Mouse (Mus musculus) right cerebral cortex, postnatal 10 days (tissue): ENCODE data around the gene Fam122a.

Experiments
- DNase-seq, 2 experiments: peaks; one replicate each; pipeline ENCODE4 v3.0.0; 2021; ENCODE audit warnings: low spot score in 2 of 2

Gene Fam122a

DNA sequence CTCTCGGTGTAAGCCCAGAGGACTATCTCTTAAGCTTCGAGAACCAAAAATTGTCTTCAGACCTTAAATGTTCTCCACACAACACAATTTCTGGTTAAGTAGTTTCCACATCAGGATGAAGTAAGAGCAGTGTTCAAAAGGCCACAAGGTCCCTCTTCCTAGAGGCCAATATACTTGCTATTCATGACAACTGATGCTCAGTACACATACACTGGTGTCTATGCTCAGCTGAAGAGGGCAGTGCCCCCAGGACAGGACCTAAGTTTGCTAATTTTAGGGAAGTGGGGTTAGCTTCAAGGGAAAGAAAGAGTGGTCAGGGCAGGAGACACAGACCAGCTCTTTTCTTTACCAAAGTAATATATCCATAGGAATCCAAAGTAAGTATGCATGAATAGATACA is 45.8 kb downstream of the Fam122a start:
- DNase-seq = no peak

DNA sequence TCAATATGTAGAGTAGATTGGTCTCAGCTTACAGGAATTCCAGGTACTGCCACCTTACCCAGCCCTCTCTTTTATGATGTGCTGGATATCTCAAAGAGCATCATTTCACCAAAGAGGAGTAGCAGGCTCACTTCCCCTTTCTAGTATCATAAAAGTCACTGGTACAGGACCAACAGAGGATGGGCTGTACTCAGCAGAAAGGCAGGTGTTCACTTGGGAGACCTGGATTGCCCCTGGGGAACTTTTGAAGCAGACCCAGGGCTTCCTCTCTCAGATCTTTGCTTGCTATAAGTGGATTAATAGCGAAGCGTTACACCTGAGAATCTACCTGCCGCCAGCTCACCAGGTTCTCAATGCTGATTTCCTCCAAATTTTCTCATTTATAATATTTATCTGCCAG is 49.1 kb downstream of the Fam122a start:
- no peak for DNase-seq

DNA sequence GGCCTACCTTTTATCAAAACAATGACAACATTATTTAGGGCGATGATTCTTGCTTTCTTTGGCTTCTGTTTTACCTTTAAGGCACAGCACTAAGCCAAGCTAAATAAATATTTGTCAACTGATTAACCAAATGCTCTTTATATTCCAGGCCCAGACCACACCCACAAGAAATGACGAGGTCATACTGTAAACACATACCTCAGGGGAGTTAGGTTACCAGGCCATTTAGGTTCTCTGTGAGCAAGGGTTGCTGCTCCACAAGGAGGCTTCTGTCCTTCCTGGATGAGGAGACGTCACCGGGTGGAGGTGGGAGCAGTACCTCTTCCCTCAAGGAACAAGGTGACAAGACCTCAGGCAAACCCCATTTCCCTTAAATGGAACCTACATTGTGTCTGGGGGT is 49.9 kb downstream of the Fam122a start:
- DNase-seq = no peak

DNA sequence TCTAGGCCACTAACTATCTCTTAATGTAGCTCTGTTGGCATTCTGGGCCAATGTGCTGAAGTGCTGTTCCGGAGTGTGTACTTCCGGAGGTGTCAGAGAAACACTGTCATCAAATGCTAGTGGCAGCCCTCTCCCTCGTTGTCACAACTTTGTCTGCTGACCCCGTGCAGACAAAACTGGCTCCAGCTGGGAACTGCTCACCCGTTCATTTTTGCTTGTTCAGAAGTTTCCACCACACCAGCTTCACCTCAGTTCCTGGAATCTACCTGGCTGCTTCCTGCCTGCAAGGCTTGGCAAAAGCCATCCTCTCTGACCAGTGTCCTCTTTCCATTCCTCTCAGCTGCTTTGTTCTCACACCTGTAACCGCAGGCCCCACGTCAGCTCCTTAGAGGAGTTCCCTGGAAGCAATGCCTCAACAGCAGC is 50.4 kb downstream of the Fam122a start:
- DNase-seq = no peak
